Mouse (Mus musculus): ENCODE measurements at regions not wholly inside any gene's neighbourhood (a gene's known extent, or its start where the extent isn't known, plus 50 kb on each side); places are given as distances from the start of the nearest gene placed in this dataset.

DNA sequence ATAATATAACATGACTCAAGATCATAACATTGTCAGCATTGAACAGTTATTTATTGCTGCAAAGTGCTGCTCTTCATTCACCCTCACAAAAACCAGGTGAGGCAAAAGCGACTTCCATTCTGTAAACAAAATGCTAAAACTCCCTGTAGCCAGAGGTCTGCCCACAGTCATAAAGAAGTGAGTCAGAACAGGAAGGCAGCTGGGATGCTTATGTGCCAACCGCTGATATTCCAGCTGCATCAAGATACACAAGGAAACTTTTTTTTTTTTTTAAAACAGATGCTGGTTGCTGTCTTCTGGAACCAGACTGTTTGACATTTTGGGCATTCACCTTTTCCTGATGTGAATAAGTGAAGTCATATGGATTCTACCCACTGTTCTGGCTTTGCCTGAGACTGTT, 260.7 kb downstream of the 1700064H15Rik start:
- DNase-seq, result no peak
